Comparison of ENCODE assay signal across 31 mouse cellular contexts in the genomic region with DNA sequence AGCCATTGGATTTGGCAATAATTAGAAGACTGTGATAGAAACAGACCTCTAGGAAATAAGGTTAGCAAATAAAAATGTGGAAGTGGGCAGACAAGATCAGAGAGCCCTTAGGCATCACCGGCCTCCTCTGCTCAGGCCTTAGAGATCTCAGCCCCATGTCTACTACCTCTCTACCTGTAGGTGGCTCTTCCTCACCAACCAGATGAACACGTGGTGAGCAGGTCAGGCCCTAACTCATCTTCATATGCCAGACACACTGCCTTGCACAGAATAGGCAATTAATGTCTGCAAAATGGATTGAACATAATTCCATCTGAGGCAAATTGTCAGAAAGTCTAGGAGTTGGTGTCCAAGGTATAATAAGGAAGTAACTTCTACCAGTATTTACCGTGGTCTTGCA.
DNase-seq lines count a peak whose midpoint lies in the region; ATAC-seq and TF ChIP-seq lines count a peak whose summit lies in the region.
"Had no signal": no experiment of that assay in that cellular context is flagged by ENCODE, and none has a peak within 500 bp of the region (broad histone marks: within the 10 kb centered on the region; RNA-seq: fewer than 3 reads in every experiment).

No protein-coding gene starts in this region.

- no peaks in the 10 kb centered on the region for H3K36me3 ChIP-seq in forebrain, postnatal 0 days (ENCODE audit: insufficient read depth)
- H3K36me3 ChIP-seq in forebrain, embryonic 11.5 days (ENCODE audit: control insufficient read depth, insufficient read depth, low read length): no peaks in the 10 kb centered on the region
- peaks cover 11% of the 10 kb centered on the region; the same call in 1 of the 2 replicates for H3K36me3 ChIP-seq in midbrain, postnatal 0 days (ENCODE audit: insufficient read depth, low read length)
- no peaks in the 10 kb centered on the region for H3K36me3 ChIP-seq in midbrain, embryonic 13.5 days
- H3K36me3 ChIP-seq: embryonic facial prominence, embryonic 12.5 days; forebrain, embryonic 15.5 days; neural tube, embryonic 15.5 days; stomach, embryonic 15.5 days had no signal

- intact Hi-C loops in left cerebral cortex, postnatal 14 days (cut with DNase I): loop anchor here (10.0 kb wide), 1 partner anchor 287 kb away; no protein-coding TSS in a partner anchor

- no peaks in the 10 kb centered on the region for H3K4me1 ChIP-seq in forebrain, postnatal 0 days (ENCODE audit: insufficient read depth)
- H3K4me1 ChIP-seq in forebrain, embryonic 11.5 days (replicated peaks; ENCODE audit: control insufficient read depth, insufficient read depth, low read length): no peaks in the 10 kb centered on the region
- no peaks in the 10 kb centered on the region for H3K4me1 ChIP-seq in midbrain, postnatal 0 days (ENCODE audit: insufficient read depth, low read length)
- H3K4me1 ChIP-seq in midbrain, embryonic 13.5 days (replicated peaks): no peaks in the 10 kb centered on the region
- H3K4me1 ChIP-seq: forebrain, embryonic 15.5 days; hindbrain, embryonic 12.5 days; megakaryocyte, embryonic 14.5 days; neural tube, embryonic 15.5 days; stomach, embryonic 15.5 days had no signal

- no peak overlapping the region for H3K9ac ChIP-seq in forebrain, postnatal 0 days
- no peak overlapping the region for H3K9ac ChIP-seq in forebrain, embryonic 11.5 days (ENCODE audit: low read length)
- no peak overlapping the region for H3K9ac ChIP-seq in midbrain, postnatal 0 days (replicated peaks; ENCODE audit: low read length, poor library complexity, severe bottlenecking)
- H3K9ac ChIP-seq in midbrain, embryonic 13.5 days (replicated peaks): no peak overlapping the region
- H3K9ac ChIP-seq: embryonic facial prominence, embryonic 12.5 days; forebrain, embryonic 15.5 days; hindbrain, embryonic 12.5 days; limb, embryonic 12.5 days; neural tube, embryonic 15.5 days; stomach, embryonic 15.5 days had no signal

- no peak overlapping the region for H3K4me2 ChIP-seq in forebrain, postnatal 0 days (ENCODE audit: low read depth)
- H3K4me2 ChIP-seq in forebrain, embryonic 11.5 days (ENCODE audit: low read depth, low read length, severe bottlenecking): no peak overlapping the region
- H3K4me2 ChIP-seq in midbrain, postnatal 0 days (ENCODE audit: low read depth, low read length, poor library complexity, severe bottlenecking): no peak overlapping the region
- no peak overlapping the region for H3K4me2 ChIP-seq in midbrain, embryonic 13.5 days (replicated peaks)
- H3K4me2 ChIP-seq: embryonic facial prominence, embryonic 12.5 days; forebrain, embryonic 15.5 days; heart, embryonic 11.5 days; hindbrain, embryonic 12.5 days; limb, embryonic 12.5 days; neural tube, embryonic 15.5 days; stomach, embryonic 15.5 days had no signal

- WGBS in forebrain, postnatal 0 days: 78% methylated on average over 3 of the region's 3 CpGs
- WGBS in forebrain, embryonic 11.5 days: 71% methylated on average over 3 of the region's 3 CpGs
- 78% methylated on average over 3 of the region's 3 CpGs for WGBS in midbrain, postnatal 0 days
- WGBS in midbrain, embryonic 13.5 days: 77% methylated on average over 3 of the region's 3 CpGs

- H3K4me3 ChIP-seq in forebrain, postnatal 0 days (ENCODE audit: low read depth, low read length): no peak overlapping the region
- H3K4me3 ChIP-seq in forebrain, embryonic 11.5 days (ENCODE audit: low read depth, low read length): no peak overlapping the region
- H3K4me3 ChIP-seq in midbrain, postnatal 0 days (ENCODE audit: low read depth, low read length): no peak overlapping the region
- no peak overlapping the region for H3K4me3 ChIP-seq in midbrain, embryonic 13.5 days (replicated peaks)
- H3K4me3 ChIP-seq: embryonic facial prominence, embryonic 12.5 days; forebrain, embryonic 15.5 days; hindbrain, embryonic 12.5 days; limb, embryonic 12.5 days; megakaryocyte, embryonic 14.5 days; neural tube, embryonic 15.5 days; stomach, embryonic 15.5 days had no signal

- ATAC-seq in forebrain, postnatal 0 days: no peak
- no peak for ATAC-seq in forebrain, embryonic 11.5 days (replicated peaks; ENCODE audit: low FRiP score)
- no peak for ATAC-seq in midbrain, postnatal 0 days (ENCODE audit: low FRiP score)
- no peak for ATAC-seq in midbrain, embryonic 13.5 days
- peak; percentile 44; the same call in 1 of the 2 replicates for ATAC-seq in megakaryocyte progenitor cell, adult 5-6 weeks (replicated peaks; ENCODE audit: poor library complexity)
- ATAC-seq: forebrain, embryonic 15.5 days; Patski had no signal

- 0 out of 2 replicates have a peak, but pooled peaks have one; percentile 9 for TF ChIP-seq CTCF in forebrain, postnatal 0 days (IDR thresholded peaks at IDR 0.05; ENCODE audit: low read depth)
- TF ChIP-seq CTCF in midbrain, postnatal 0 days (IDR thresholded peaks at IDR 0.05): peak; percentile 4; the same call in 1 of the 2 replicates

- DNase-seq in forebrain, postnatal 0 days: no peak
- no peak for DNase-seq in forebrain, embryonic 11.5 days (ENCODE audit: low spot score)
- DNase-seq in midbrain, postnatal 0 days (ENCODE audit: low spot score): no peak
- no peak for DNase-seq in left cerebral cortex, postnatal 14 days (ENCODE audit: low spot score in 2 of 2)
- DNase-seq in frontal cortex, postnatal 36 days (ENCODE audit: low spot score in 2 of 2): no peak
- no peak for DNase-seq in embryo, embryonic 10.5 days (ENCODE audit: low spot score)
- DNase-seq: adrenal gland, postnatal 10 days; cerebellum, adult 8-10 months; cerebellum, postnatal 25 days; gastrocnemius, postnatal 10 days; heart, adult 11 months; heart, postnatal 36 days; kidney, adult 2 months; kidney, postnatal 4 days; lung, adult 2 months; midbrain, embryonic 14.5 days; retina, postnatal 1 day; right cerebral cortex, postnatal 14 days; thymus, postnatal 14 days had no signal

- H3K27ac ChIP-seq in forebrain, postnatal 0 days (ENCODE audit: low read depth, low read length): no peak overlapping the region
- H3K27ac ChIP-seq in forebrain, embryonic 11.5 days (ENCODE audit: low read depth, low read length): no peak overlapping the region
- H3K27ac ChIP-seq in midbrain, postnatal 0 days (ENCODE audit: low read depth, low read length): no peak overlapping the region
- H3K27ac ChIP-seq in midbrain, embryonic 13.5 days: no peak overlapping the region
- H3K27ac ChIP-seq: embryonic facial prominence, embryonic 12.5 days; forebrain, embryonic 15.5 days; hindbrain, embryonic 12.5 days; kidney, postnatal 0 days; limb, embryonic 12.5 days; neural tube, embryonic 15.5 days; stomach, embryonic 15.5 days had no signal

- no peaks in the 10 kb centered on the region for H3K9me3 ChIP-seq in forebrain, postnatal 0 days (ENCODE audit: low read length)
- no peaks in the 10 kb centered on the region for H3K9me3 ChIP-seq in forebrain, embryonic 11.5 days (ENCODE audit: control insufficient read depth, low read length)
- H3K9me3 ChIP-seq in midbrain, postnatal 0 days (ENCODE audit: low read length): no peaks in the 10 kb centered on the region
- H3K9me3 ChIP-seq in midbrain, embryonic 13.5 days: no peaks in the 10 kb centered on the region
- H3K9me3 ChIP-seq: embryonic facial prominence, embryonic 12.5 days; forebrain, embryonic 15.5 days; hindbrain, embryonic 12.5 days; limb, embryonic 12.5 days; megakaryocyte, embryonic 14.5 days; neural tube, embryonic 15.5 days; stomach, embryonic 15.5 days had no signal

- no peaks in the 10 kb centered on the region for H3K27me3 ChIP-seq in forebrain, postnatal 0 days (ENCODE audit: insufficient read depth, low read length)
- H3K27me3 ChIP-seq in forebrain, embryonic 11.5 days (ENCODE audit: control insufficient read depth, insufficient read depth, low read length): no peaks in the 10 kb centered on the region
- no peaks in the 10 kb centered on the region for H3K27me3 ChIP-seq in midbrain, postnatal 0 days (ENCODE audit: insufficient read depth, low read length)
- no peaks in the 10 kb centered on the region for H3K27me3 ChIP-seq in midbrain, embryonic 13.5 days
- H3K27me3 ChIP-seq: embryonic facial prominence, embryonic 12.5 days; forebrain, embryonic 15.5 days; hindbrain, embryonic 12.5 days; limb, embryonic 12.5 days; neural tube, embryonic 15.5 days; Patski; stomach, embryonic 15.5 days had no signal
